Mouse (Mus musculus): ENCODE results near the gene Tbc1d13. TPM values are rescaled to one million over a fixed set of nuclear protein-coding genes. Genes with fewer than 3 reads are reported as not detected.
"Not testable (repeated sequence)": the region's sequence is repeated elsewhere in the genome, so short reads cannot be mapped to it uniquely, and the experiment has no call there.

Gene Tbc1d13
- total RNA-seq, 1 experiment from 2014 or later, result 49.2 TPM

DNA sequence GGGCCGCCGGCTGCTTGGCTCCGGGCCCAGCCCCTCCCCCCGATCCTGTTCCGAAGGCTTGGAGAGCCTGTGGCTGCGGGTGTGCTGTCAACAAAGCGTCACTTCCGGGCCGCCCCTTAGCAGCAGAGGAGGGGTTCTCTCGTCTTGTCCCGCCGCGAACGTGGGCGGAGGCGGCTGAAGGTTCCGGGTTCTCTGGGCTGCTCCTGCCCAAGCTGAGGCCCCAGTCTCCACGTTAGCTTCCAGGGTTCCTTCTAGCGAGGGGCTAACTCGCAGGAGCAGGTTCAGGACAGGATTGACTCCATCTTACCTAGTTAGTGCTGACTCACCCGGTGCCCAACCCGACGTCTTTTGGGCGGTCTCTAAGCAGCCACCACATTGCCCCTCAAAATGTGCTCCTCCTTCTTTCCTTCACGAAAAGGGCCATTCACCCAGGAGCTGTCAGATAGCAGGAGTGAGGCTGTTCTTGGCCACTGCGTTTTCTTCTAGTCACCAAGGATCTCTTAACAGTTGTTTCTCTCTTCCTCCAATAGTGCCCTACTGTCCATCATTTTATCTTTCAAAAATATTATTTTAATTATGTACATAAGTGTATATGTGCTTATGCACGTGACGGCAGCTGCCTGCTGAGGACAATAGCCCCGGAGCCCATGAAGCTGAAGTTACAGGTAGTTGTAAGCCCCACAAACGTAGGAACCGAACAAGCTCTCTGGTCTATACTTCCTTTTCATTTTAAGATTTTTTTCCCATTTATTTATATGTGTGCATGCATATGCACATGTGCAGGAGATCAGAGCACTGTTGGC, 8.9 kb upstream of the Tbc1d13 start, which contains the start of gene Zer1:
Zer1 (minus strand) TSS at position 114 of the 803 bp plus-strand sequence.
- ATAC-seq (replicated peaks; ENCODE audit: low read depth, poor library complexity, severe bottlenecking), result peak; percentile 95

DNA sequence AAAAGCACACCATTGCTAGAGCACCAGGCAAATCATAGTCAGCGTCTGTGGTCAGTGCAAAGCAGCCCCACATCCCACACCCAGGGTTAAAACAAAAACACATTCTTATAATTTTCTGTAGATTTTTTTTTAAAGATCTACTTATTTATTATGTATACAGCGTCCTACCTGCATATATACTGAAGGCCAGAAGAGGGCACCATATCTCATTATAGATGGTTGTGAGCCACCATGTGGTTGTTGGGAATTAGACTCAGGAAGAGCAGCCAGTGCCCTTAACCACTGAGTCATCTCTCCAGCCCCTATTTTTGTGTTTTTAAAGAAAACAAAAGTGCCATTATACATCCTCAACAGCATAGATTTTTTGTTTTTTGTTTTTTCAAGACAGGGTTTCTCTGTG, 4.8 kb upstream of the Tbc1d13 start:
- ATAC-seq (replicated peaks; ENCODE audit: low read depth, poor library complexity, severe bottlenecking), result no peak

DNA sequence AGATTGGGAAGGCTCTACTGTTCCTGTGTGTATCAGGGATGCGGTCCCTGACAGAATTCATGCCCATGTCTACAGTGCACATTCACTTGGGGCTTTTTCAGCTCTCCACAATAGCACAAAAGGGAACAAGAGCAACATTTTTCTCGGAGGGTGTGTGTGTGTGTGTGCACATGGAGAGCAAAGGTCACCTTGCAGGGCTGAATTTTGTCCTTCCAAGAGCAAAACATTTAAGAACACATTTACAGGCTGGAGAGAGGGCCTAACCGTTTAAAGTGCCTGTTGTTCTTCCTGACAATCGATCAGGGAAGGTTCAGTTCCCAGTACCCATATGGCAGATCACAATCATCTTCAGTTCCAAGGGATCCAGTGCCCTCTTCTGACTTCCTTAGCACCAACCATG, 3.4 kb upstream of the Tbc1d13 start:
- ATAC-seq (replicated peaks; ENCODE audit: low read depth, poor library complexity, severe bottlenecking), result no peak

DNA sequence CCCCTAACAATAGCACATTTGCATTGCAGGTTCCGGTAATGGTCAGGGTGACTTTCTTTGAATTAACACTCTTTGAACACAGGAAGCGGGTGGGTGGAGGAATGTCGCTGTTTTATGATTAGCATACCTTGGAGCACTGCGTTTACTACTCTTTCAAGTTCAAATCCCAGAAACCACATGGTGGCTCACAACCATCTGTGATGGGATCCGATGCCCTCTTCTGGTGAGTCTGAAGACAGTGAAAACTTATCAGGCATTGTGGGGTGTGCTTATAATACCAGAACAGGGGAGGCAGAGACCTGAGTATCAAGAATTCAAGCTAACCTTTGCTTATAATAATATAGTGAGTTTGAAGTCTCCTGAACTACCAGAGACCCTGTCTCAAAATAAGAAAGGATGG, 2.3 kb upstream of the Tbc1d13 start:
- not testable (repeated sequence) for ATAC-seq (replicated peaks; ENCODE audit: low read depth, poor library complexity, severe bottlenecking)

DNA sequence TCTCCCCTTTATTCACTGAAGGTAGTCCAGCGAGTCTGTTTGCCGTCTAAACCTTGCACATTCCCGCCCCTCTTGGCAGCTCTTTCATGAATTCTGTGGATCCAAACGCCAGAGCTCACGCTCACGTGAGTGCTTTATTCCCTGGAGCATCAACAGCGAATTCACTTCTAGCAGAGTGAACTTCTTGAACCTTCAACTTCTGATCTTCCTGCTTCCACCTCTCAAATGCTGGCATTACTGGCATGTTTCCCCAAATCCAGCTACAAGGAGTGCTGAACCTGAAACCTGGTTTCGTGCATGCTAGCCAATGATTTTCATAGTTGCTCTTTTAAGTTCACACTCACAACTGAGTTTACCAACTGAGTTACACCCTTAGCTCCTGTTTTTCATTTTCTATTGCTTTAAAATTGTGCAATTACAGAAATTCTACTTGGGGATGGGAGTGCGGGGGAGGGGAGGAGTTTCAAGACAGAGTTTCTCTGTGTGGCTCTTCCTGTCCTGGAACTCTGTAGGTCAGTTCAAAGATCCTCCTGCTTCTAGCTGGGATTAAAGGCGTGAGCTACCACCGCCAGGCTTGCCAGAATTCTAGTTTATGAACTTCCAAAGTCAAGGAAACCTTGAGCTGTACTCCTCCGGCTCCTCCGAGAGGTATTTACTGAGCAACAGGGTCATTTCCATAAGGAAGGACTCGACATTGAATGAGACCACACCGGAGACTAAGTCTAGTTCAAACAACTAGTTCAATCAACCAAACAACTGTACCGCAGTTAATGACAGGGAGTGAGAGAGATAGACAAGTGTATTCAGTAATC, 539 bp upstream of the Tbc1d13 start:
- peak; percentile 14; the same call in 1 of the 2 replicates for ATAC-seq (replicated peaks; ENCODE audit: low read depth, poor library complexity, severe bottlenecking)

DNA sequence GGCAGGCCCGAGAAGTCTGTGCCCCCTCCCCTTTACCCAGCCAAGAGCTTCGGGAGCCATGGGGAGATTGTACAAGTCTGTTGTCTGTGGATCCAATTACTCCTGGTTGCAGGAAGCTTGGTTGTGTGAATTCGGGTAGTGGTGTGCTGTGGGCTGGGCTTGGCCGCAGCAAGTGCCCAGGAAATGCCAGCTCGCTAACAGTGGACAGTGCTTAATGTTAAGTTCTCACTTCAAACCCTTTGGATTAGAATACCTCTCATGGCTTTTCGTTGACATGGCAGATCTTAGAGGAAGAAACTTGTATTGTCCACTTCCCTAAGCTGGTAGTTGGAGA, 799 bp downstream of the Tbc1d13 start:
- no peak for ATAC-seq (replicated peaks; ENCODE audit: low read depth, poor library complexity, severe bottlenecking)

DNA sequence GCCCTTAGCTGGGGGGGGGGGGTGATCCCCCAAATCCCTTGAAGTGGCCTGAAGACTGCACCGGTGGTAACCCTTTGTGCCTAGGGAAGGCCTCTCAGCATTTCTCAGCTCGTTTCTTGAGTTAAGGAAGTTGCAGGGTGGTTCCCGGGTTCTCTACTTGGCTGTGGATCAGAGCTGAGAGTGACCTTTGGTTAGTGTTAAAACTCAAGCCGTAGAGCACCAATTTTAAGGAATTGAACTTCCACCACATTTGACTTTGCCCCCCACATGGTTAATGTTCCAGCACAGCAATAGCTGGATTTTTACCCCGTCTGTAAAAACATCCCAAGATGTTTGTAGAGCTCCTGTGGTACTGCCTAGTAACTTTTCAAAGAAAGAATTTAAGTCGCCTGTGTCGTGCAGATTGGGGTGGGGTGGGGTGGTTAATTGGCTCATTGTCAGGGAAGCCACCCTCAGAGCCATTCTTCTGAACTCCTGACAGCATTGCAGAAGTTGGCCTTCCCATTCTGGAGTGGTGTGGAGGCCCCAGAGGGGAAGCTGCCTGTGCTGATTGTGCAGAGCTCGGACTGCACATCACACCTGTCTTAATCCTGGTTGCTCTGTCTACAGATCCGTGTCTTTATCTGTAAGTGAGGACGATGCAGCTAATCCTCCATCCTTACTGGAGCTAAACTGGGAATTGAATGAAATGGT, 1.5 kb downstream of the Tbc1d13 start:
- no peak for ATAC-seq (replicated peaks; ENCODE audit: low read depth, poor library complexity, severe bottlenecking)

DNA sequence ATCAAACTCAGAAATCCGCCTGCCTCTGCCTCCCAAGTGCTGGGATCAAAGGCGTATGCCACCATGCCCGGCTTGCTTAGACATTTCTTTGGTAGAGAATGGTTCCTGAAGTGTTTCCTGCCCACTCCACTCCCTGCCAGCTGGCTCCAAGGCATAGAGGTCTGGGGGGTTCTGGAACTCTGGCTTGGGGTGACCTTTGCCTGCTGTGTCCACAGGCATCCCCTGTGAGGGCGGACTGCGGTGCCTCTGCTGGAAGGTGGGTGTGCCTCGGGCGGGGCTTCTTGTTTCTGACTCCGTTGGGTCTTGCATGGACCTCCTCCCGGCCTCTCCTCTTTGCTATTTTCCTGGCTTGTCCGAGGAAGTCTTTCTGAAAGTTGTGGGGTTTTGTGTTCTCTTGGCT, 2.9 kb downstream of the Tbc1d13 start:
- no peak for ATAC-seq (replicated peaks; ENCODE audit: low read depth, poor library complexity, severe bottlenecking)

DNA sequence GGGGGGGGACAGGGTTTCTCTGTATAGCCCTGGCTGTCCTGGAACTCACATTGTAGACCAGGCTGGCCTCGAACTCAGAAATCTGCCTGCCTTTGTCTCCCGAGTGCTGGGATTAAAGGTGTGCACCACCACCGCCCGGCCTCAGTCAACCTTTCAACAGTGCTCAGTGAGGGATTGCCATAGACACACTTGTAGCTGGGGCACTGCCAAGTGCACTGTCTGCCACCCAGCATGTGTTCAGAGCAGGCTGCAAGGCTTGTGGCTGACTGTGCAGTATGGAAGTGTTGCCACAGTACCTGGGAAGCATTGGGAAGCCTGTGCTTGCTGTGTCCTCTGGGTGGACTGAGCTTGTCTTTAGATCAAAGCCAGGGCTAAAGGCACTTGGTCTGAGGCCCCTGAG, 6.5 kb downstream of the Tbc1d13 start:
- not testable (repeated sequence) for ATAC-seq (replicated peaks; ENCODE audit: low read depth, poor library complexity, severe bottlenecking)

DNA sequence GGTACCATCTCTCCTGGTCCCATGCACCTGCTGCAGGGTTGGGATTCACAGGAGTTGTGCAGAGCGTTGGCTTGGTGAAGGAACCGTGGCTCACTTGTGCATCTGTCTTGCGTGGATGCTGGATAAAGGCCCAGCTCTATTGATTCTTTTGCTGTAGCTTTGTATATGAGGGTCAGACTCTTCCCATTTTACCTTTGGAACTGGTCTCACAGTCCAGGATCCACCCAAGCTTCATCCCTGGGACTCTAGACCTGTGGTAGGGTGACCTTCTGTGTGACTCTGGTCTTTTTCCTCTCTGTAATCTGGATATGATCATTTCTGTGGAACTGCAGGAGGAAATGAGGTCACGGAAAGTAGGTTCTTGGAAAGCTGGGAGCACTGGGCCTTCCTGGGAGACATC, 10.9 kb downstream of the Tbc1d13 start:
- no peak for ATAC-seq (replicated peaks; ENCODE audit: low read depth, poor library complexity, severe bottlenecking)

DNA sequence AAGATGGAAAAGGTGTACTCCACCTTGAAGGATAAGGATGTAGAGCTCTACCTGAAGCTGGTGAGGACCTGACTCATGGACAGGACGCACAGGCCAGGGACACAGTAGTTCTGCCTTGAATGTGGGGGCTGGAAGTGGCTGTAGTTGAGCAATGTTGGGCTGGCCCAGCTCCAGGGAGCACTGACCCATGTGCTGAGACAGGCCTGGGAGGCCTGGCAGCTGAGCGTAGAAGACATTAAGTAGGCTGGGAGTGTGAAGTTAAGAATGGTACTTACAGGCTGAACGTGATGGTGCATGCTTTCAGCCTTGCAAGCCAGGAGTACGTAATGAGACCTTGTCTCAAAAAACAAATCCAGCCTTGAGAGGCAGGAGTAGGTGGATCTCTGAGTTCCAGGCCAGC, 13.9 kb downstream of the Tbc1d13 start:
- no peak for ATAC-seq (replicated peaks; ENCODE audit: low read depth, poor library complexity, severe bottlenecking)

DNA sequence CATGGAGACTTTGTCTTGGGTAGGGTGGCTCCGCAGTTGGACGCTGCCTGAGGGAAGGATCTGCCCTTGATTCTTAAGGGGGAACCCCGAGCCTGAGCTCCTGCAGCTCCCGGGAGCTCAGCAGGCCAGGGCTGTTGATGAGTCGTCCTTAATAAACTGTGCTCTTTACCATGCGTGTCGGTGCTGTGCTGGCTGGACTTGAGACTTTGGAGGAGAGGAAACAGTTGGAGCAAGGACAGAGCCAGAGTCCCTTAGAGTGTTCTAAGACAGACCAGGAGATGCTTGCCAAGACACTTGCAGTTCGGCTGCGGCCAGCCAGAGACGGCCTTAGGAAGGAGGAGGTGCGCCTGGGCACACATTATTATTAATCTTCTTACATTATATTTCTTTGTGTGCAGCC, 18.3 kb downstream of the Tbc1d13 start:
- no peak for ATAC-seq (replicated peaks; ENCODE audit: low read depth, poor library complexity, severe bottlenecking)

DNA sequence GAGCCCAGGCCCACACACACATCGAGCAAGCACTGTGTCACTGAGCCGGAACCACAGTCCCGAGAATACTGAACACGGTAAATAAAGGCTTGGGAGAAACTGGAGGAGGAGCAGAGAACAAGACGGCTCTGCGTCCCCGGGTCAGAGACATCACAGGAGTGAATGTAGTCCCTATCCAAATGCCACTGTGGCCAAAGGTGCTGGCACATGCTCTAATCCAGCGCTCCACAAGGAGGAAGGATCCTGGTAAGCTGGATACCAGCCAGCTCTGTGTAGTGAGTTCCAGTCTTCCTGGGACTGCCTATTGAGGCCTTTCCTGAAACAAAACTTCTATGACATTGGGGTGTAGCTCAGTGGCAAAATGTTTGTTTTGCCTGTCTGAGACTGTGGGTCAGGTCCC, 19.1 kb downstream of the Tbc1d13 start:
- no peak for ATAC-seq (replicated peaks; ENCODE audit: low read depth, poor library complexity, severe bottlenecking)

DNA sequence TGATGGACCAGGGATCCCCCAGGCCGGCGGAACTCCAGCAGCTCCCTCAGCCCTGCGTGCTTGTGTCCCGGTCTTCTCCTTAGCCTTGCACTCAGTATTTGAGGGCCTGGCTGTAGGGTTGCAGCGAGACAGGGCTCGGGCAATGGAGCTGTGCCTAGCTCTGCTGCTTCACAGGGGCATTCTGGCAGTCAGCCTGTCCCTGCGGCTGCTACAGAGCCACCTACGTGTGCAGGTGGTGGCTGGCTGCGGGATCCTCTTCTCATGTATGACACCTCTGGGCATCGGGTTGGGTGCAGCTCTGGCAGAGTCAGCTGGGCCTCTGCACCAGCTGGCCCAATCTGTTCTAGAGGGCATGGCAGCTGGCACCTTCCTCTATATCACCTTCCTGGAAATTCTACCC, 26.3 kb downstream of the Tbc1d13 start:
- not testable (repeated sequence) for ATAC-seq (replicated peaks; ENCODE audit: low read depth, poor library complexity, severe bottlenecking)

DNA sequence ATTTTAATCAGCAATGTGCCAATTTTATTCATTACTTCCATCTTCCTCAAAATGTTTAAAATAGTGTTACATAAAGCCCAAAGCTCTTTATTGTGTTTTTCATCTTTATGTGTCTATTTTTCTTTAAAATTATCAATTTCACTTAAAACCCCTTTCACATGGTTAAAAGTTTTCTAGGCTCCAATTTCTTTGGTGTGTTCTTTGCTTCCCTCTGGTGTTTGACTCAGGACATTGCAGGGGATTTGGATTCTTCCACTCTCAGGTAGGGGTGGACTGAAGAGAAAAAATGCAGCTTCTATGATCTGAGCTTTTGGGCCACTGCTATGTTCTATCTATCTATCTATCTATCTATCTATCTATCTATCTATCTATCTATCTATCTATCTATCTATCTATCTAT, 28.3 kb downstream of the Tbc1d13 start:
- peak; percentile 76; the same call in 1 of the 2 replicates for ATAC-seq (replicated peaks; ENCODE audit: low read depth, poor library complexity, severe bottlenecking)

DNA sequence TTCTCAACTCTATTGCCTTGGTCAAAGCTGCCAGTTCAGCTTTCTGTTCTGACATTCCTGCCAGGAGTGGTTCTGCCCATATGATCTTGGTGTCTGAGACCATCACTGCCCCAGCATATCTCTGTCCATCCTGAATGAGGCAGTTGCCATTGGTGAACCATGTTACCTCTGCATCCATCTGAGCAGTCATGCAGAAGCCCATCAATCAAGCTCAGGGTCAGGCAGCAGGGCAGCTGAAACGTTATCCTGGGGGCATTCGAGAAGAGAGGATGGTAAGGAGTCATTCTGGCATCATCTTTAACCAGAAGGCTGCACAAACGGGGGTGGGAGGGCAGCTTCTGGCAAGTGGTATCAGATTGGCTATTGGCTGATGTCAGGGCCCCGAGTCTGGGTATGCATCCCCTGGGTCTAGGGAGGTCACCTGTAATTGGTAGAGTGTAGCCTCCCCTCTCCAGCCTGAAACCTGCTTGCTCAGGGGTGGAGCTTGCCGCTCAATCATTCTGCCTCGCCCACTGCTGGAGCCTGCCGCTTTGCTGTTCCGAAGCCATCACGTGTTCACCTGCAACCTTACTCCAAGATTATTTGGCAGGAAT, 30.9 kb downstream of the Tbc1d13 start:
- no peak for ATAC-seq (replicated peaks; ENCODE audit: low read depth, poor library complexity, severe bottlenecking)

DNA sequence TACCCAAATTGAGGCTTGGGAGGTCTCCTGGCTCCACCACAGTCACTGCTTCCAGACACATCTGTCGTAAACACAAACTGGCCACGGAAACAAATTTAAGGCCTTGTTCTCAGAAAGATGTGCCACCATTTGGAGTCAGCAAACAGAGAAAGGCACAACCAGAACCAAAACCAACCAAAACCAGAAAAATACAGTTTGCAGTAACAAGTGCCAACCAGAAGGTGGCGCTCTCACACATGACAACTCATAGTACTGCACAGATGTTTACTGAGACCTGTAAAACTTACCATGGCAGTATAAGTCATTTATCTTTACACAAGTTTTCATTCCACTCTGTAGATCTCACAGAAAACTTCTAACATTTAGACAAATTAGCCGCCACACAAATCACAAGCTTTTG, 33.1 kb downstream of the Tbc1d13 start:
- ATAC-seq (replicated peaks; ENCODE audit: low read depth, poor library complexity, severe bottlenecking), result no peak

DNA sequence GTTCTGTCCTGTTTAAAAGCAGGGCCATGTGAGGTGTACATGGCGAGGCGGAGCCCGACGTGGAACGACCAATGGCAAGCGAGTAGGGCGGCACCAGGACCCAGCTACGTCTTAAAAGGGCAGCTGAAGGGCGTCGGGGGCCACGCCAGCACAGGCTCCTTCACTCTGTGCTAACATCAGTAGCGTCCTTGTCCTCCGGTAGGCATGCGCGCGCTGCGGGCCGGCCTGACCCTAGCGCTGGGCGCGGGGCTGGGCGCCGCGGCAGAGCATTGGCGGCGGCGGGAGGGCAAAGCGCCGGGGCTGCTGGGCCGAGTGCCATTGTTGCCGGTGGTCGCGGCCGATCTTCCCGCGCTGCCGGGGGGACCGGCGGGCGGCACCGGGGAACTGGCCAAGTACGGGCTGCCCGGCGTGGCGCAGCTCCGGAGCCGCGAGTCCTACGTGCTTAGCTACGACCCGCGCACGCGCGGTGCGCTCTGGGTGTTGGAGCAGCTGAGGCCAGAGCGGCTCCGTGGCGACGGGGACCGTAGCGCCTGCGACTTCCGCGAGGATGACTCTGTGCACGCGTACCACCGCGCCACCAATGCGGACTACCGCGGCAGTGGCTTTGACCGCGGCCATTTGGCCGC, 37.9 kb downstream of the Tbc1d13 start, which contains the start of gene Endog:
Endog (plus strand) TSS at position 123 of the 626 bp plus-strand sequence.
- peak; percentile 92 for ATAC-seq (replicated peaks; ENCODE audit: low read depth, poor library complexity, severe bottlenecking)

DNA sequence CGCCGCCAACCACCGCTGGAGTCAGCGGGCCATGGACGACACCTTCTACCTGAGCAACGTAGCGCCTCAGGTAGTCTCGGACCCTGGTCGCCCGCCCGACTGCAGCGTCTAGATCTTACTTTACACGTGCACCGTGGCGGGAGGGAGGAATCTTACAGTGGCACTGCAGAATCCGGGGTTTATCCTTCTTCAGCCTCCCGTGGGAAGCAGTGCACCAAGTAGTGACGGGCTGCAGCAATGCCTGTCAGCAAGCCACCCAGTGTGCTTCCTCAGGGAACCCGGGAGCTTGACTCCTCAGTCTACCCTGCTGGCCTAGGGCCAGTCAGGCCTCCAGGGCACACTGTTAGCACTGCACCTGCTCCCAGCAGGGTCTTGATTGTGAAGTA, 38.4 kb downstream of the Tbc1d13 start:
- no peak for ATAC-seq (replicated peaks; ENCODE audit: low read depth, poor library complexity, severe bottlenecking)

Measured in common myeloid progenitor, adult 5-6 weeks (primary cell).